Mouse (Mus musculus) liver (tissue): ENCODE data around the gene C1ql2.

Experiments
- DNase-seq: peaks from one replicate; pipeline ENCODE4 v3.0.0-alpha.2; 2020; ENCODE audit warnings: mixed read lengths

Gene C1ql2

DNA sequence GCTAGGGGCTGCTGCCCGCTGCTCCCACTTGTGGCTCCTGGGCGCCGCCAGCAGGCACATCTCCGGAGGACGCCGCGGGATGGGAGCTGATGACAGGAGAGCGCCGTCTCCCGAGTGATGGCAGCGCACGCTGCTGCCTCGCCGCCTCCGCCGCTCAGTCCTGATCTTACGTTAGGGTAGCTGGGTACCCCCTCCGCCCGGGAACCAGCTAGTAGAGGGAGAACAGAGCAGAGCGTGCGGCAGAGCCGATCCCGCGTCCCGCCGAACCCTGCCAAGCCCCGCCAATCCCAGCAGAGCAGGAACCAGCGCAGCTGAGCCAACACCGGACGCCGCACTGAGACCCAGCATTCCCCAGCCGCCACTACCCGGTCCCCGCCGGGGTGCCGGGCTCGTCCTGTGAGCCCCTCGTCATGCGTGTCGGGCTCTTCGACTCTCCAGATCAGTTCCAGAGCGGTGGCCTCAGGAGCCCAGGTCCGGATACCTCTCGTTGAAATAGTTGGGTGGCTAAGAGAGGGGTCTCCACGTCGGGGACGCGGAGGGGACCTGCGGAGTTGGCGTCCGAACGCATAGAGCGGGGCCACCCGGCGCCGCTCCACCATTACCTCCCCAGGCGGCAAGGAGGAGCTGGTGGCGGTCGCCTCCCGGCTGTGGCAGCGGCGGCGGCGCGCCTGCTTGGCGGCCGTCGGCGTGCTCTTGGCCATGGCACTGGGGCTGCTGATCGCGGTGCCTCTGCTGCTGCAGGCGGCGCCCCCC, at the start of gene C1ql2:
Gene C1ql2 (plus strand): TSS at position 164 of the 753 bp plus-strand sequence.
- DNase-seq: no peak

GRCm38 (mm10) chr1:120291709-120292108, 48.7 kb upstream of the C1ql2 start:
- DNase-seq: no peak

- DNase-seq: no peak
Observed at GRCm38 (mm10) chr1:120293803-120294202, 46.6 kb upstream of the C1ql2 start.

- DNase-seq: no peak
Observed at GRCm38 (mm10) chr1:120296936-120297335, 43.4 kb upstream of the C1ql2 start.

DNA sequence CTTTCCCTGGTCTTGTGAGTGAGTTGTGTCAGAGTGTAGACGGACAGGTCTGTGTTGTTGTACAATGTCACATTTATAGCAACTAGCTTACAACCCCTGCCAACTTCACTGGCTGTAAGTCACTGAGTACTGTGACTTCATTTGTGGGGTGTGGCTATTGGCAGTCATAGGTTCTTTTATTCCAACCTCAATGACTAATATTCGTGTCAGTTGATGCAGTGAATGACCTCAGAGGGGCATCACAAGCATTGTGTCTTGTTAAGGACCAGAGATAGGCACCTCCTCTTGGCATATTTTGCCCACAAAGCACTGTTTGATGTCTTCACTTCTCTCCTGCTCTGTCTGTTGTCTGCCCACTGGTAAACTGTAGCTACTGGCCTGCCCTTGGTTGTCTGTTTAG, 34.6 kb upstream of the C1ql2 start:
- DNase-seq: no peak

GRCm38 (mm10) chr1:120321270-120322021, 18.9 kb upstream of the C1ql2 start:
- DNase-seq: no peak

DNA sequence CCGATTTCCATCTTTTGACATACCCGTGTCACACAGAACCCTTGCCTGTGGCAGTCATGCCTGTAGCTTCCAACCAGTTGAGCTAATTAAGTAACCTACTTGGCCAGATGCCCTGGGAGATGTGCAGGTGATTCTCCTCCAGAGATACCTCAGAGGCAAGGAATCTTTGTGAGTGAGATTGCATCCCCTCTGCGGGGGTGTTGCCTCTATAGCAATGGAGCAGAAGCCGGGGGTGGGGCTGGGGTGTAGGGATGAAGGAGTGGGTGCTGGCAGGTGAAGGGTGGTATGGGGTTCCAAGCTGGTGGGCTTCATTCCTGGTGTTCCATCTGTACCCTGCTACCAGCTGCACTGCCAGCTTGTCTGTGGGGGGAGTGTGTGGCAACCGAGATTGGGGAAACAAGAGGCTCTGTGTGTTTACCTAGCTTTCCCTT, 17.2 kb upstream of the C1ql2 start:
- no peak for DNase-seq

- peak; percentile 50 for DNase-seq
Observed at GRCm38 (mm10) chr1:120327714-120328113, 12.7 kb upstream of the C1ql2 start.

DNA sequence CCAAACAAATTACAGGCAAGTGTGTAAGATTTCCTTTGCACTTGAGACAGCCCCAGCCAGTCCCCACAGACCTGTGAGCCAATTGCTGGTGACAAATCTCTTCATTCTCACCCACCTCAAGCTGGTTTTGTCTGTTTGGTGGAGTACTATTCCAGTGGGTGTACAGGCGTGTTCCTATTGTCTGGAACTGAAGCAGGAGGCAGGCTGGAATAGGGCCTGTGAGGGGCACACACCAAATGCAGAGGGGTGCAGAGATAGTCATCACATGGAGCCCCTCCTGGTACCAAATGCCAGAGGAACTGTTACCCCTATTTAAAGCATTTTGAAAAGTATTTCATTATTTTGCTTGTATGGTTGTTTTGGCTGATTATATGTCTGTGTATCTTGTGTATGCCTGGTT, 12.2 kb upstream of the C1ql2 start:
- DNase-seq: no peak

- DNase-seq: peak; percentile 52
Observed at GRCm38 (mm10) chr1:120331841-120332240, 8.5 kb upstream of the C1ql2 start.

DNA sequence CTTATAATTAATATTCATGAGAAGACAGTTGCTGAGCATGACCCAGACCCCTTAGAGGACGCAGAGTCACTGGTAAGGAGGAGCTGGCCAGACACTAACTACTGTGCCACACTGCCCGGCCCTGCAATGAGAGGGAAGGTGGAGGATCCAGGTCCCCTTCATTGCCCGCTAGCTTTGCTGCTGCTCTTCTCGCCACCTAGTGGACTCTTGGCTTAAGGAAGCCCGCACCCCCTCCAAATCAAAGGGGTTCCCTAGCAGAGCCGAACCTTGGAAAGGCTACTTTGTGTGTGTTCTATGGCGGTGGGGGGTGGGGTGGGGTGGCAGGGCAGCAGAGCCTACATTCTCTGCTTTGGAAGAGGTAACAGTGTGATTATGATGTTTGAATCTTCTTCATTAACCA, 2.4 kb upstream of the C1ql2 start:
- DNase-seq: no peak

GRCm38 (mm10) chr1:120341172-120341675, 842 bp downstream of the C1ql2 start:
- DNase-seq: no peak

DNA sequence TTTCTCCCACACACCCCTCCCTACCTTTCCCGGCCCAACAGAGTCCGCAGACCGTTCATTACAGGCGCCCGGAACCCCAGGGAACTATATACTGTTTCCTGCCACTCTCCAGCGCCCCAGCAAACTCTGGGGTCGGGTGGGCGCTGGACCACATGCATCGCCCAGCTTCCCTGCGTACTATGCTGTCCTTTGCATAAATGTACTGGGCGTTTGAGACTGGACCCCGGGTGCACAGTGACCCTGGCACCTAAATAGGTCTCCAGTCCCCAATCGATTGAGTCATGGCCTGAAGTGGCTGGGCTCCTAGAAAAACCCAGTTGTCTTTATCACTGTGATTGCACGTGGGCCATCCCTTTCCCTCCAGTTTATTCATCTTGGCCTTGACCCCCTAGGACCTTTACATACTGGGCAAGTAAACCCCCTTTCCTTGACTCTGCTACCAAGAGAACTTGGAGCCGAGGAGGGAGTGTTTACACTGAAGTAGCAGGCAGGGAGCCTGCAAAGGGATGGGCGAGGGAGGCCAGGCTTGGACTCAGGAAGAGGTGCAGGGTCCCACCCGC, 1.5 kb downstream of the C1ql2 start:
- no peak for DNase-seq

DNA sequence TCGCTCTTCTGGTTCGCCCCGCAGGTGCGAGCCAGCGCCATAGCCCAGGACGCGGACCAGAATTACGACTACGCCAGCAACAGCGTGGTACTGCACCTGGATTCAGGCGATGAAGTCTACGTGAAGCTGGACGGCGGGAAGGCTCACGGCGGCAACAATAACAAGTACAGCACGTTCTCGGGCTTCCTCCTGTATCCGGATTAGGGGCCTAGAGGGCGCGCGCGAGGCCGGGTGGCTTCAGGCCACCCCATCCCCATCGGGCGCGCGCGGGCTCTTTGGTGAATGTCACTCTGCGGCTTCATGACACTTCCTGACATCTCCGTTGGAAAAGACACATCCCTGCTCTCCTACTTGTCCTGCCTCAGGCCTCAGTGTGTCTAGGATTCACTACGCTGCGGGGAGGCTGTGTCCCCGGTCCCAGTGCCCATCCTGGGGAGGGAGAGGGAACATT, 2.0 kb downstream of the C1ql2 start:
- peak; percentile 22 for DNase-seq

GRCm38 (mm10) chr1:120345001-120345400, 4.6 kb downstream of the C1ql2 start:
- DNase-seq: no peak

DNA sequence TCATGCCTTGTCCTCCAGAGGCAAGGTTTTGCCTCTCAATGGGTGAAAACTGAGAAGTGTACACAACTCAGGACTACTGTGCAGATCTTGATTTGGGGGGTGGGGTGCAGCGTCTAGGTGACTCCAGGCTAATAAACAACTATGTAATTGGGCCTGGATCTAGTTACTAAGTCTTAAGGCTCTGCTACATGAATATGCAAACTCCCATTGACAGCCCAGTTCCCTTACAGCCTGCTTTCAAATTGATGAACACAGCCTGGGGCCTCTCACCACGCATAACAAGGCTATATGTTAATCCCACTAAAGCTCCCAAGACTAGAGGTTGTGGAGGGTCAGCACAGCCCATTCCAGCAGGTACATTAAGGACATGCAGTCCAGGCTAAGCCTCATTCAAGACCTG, 14.0 kb downstream of the C1ql2 start:
- no peak for DNase-seq

- DNase-seq: peak; percentile 22
Observed at GRCm38 (mm10) chr1:120357371-120358274, 17.2 kb downstream of the C1ql2 start.

DNA sequence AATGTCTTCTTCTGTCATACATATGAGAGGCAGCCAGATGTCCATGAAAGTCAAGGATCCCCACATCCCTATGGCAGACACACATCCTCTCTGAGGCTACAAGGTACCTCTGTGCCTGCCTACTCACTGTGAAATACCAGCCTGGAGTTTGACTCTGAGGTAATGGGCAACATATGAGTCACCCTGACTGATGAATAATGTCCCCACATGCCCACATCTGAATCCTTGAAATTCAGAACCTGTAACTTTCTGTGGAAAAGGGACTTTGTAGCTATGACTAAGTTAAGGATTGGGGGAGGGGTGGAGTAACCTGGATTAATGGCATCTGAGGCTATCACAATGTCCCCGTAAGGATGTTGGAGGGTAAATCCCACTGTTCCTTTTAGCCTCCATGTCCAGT, 23.3 kb downstream of the C1ql2 start:
- DNase-seq: no peak

GRCm38 (mm10) chr1:120368138-120368537, 27.8 kb downstream of the C1ql2 start:
- DNase-seq: no peak

- no peak for DNase-seq
Observed at GRCm38 (mm10) chr1:120374131-120374530, 33.7 kb downstream of the C1ql2 start.

DNA sequence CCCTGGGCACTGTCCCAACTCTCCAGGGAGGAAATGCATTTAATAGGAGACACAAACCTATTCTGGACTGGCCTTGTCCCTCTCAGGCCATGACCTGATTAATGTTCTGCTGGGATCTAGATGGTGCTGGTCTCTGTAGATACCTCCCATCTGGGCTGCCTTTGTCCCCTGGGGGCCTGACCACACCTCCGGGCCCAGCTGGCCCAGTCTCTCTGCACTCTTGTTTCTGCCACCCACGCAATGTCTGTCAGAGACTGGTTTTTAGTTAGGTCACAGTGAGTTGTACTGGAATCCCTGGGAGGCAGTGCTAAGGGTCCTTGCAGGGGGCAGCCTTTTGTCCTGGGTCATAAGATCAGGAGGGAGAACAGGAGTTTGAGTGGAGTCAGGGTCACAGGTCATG, 34.5 kb downstream of the C1ql2 start:
- no peak for DNase-seq

DNA sequence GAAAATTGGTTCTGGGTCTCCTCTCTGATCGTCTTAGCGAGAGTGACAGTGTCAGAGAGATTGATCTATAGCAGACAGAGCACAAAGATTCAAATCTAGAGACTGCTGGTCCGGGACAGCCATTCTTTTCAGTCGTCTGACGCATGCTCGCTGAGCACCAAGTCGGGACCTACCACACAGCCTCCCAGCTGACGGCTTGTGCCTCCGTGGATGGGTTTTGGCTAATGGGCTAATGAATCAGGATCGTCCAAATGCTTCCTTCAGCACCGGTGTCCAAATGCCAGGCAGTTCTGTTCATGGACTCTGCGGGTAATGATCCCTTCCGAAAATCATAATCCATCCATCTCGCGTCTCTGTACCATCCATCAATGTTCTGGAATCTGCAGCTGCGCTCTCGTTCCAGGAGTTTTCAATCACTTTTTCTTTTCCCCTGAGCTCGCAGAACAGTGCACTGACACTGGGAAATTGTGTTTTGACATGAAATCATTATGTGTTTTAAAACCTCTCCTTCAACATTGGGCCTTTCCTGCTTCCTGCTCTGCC, 44.7 kb downstream of the C1ql2 start:
- no peak for DNase-seq
